Mouse (Mus musculus) heart, postnatal 0 days (tissue): Measurements from ENCODE around the gene Grm8. TPM values are rescaled to one million over a fixed set of nuclear protein-coding genes. Genes with fewer than 3 reads are reported as not detected.

Experiments
- ATAC-seq: fragments of 200-750 bp; cut with Nextera tagmentation; 2 replicates; pipeline ENCODE4 v1.8.0; 2017; ENCODE audit warnings: low read depth, moderate number of reproducible peaks, moderate library complexity; ENCODE audit not compliant: insufficient read depth
- DNase-seq: peaks from one replicate; pipeline ENCODE4 v3.0.0-alpha.2; 2016; ENCODE audit warnings: low spot score
- H3K27ac ChIP-seq: fragments of 300-500 bp; sonication (generic); 2 replicates; pipeline ENCODE4 v1.5.1; 2014; ENCODE audit warnings: low read depth, mild to moderate bottlenecking
- H3K27me3 ChIP-seq: fragments of 300-500 bp; sonication (generic); 2 replicates; pipeline ENCODE4 v1.6.1; 2014; ENCODE audit warnings: low read length, mixed read lengths; ENCODE audit not compliant: control insufficient read depth, insufficient read depth
- H3K36me3 ChIP-seq: fragments of 300-500 bp; sonication (generic); replicated peaks from 2 replicates; pipeline ENCODE4 v1.6.1; 2014; ENCODE audit warnings: low read length, mixed read lengths; ENCODE audit not compliant: control insufficient read depth, insufficient read depth
- H3K4me1 ChIP-seq: fragments of 300-500 bp; sonication (generic); 2 replicates; pipeline ENCODE4 v1.6.1; 2014; ENCODE audit warnings: antibody characterized with exemption; ENCODE audit not compliant: control insufficient read depth, insufficient read depth
- H3K4me2 ChIP-seq: fragments of 300-500 bp; sonication (generic); 2 replicates; pipeline ENCODE4 v1.6.1; 2014; ENCODE audit warnings: low read depth, mild to moderate bottlenecking, low read length, moderate library complexity
- H3K4me3 ChIP-seq: fragments of 300-500 bp; sonication (generic); 2 replicates; pipeline ENCODE4 v1.5.1; 2014; ENCODE audit warnings: low read depth, low read length
- H3K9ac ChIP-seq: fragments of 300-500 bp; sonication (generic); replicated peaks from 2 replicates; pipeline ENCODE4 v1.6.1; 2014; ENCODE audit warnings: low read depth, low read length, mixed read lengths
- H3K9me3 ChIP-seq: fragments of 300-500 bp; sonication (generic); replicated peaks from 2 replicates; pipeline ENCODE4 v1.6.1; 2016; ENCODE audit warnings: low read length; ENCODE audit not compliant: control insufficient read depth
- CTCF ChIP-seq: IDR thresholded peaks from 2 replicates; pipeline ENCODE4 v1.5.1; 2016; ENCODE audit warnings: antibody characterized with exemption, control low read depth, low read depth
- EP300 ChIP-seq: IDR thresholded peaks from 2 replicates; pipeline ENCODE4 v1.6.1; 2016; ENCODE audit warnings: antibody characterized with exemption, low read depth
- WGBS: fragments of 180-500 bp; shearing (Covaris S2); extraction: QIAGEN DNeasy Blood & Tissue Kit; methylation state at CpG from one replicate; pipeline ENCODE4 v1.1.7; 2014; 5-methylcytosine and 5-hydroxymethylcytosine counted together
- polyA plus RNA-seq: library from polyadenylated mRNA; unstranded; fragments of >200 nt; fragmentation: Nextera tagmentation; extraction: Ambion mirVana; gene quantifications from 2 replicates; pipeline ENCODE4 v1.2.1, GENCODE M21; 2015
- total RNA-seq: library from RNA; depleted of rRNA; stranded (reverse); fragments of >200 nt; gene quantifications from 2 replicates; pipeline ENCODE4 v1.2.3, GENCODE M21; 2014; ENCODE audit warnings: low replicate concordance

The Grm8 gene
- total and polyA plus RNA-seq, 2 experiments from 2014 or later, result not detected

DNA sequence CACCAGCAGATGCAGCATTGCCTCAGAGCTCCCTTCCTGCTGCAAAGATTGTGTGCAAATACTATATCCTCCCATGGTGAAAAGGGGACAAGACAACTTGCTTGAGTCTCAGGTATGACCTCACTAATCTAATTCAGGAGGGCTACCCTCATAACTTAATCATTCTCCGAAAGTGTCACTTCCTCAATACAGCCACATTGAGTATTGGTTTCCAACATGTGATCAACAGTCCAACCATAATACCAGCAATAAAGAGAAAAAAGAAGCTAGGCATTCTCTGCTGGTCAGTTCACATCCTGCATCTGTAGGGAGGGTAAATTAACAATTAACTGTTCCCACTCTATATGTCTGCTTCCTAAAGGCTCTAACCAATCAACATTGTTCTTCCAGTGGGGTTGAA is 94.2 kb downstream of the Grm8 start:
- TF ChIP-seq CTCF (no peak), EP300 (no peak)
- DNase-seq (no peak), ATAC-seq (no peak)
- Histone ChIP-seq H3K9me3 (no peaks in the 10 kb centered on the region), H3K4me1 (no peaks in the 10 kb centered on the region), H3K4me3 (no peak overlapping the region), H3K36me3 (no peaks in the 10 kb centered on the region), H3K27ac (no peak overlapping the region), H3K27me3 (no peaks in the 10 kb centered on the region), H3K4me2 (no peak overlapping the region), H3K9ac (no peak overlapping the region)
- WGBS, result 77% methylated on average over 1 of the region's 1 CpGs

DNA sequence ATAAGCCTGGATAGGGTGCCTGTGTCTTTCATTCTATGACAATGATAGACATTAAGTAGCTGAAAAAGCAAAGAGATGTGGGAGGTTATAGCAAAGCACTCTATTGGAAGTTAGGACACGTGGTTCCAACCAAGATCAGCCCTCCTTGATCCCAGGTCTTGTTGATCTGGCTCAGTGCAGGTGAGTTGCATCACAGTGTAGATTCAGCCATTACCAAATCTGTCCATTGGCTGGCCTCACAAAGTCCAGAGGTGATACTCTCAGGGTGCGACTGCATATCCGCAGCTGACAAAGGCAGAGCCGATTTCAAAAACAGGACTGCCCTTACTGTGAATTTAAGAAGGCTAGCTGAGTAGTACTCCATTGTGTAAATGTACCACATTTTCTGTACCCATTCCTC is 103.0 kb downstream of the Grm8 start:
- no peak overlapping the region for H3K4me3 ChIP-seq
- WGBS, result 75% methylated on average over 4 of the region's 4 CpGs
- H3K27ac ChIP-seq, result no peak overlapping the region
- DNase-seq, result no peak
- no peaks in the 10 kb centered on the region for H3K9me3 ChIP-seq
- no peaks in the 10 kb centered on the region for H3K4me1 ChIP-seq
- no peaks in the 10 kb centered on the region for H3K27me3 ChIP-seq
- H3K4me2 ChIP-seq, result no peak overlapping the region
- TF ChIP-seq EP300 (no peak), CTCF (no peak)
- no peaks in the 10 kb centered on the region for H3K36me3 ChIP-seq
- ATAC-seq, result no peak
- H3K9ac ChIP-seq, result no peak overlapping the region

DNA sequence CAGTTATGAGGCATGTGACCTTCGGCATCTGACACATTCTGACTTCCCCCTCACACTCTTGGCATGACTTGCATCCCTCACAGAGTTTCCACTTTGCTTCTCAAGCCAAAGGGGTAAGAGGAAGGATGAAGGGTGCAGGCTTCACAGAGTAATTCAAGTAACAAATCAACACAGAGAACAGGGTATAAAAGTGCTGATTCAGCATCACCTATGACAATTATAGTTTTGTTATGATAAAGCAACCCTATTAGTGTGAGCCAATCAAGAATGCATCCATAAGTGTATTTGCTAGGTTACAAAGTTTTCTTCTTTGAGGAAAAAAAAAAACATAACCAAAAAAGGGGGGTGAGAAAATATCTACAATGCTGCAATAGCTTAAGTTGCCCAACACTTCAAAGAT is 117.3 kb downstream of the Grm8 start:
- H3K4me3 ChIP-seq, result no peak overlapping the region
- 69% methylated on average over 1 of the region's 1 CpGs for WGBS
- ATAC-seq, result no peak

DNA sequence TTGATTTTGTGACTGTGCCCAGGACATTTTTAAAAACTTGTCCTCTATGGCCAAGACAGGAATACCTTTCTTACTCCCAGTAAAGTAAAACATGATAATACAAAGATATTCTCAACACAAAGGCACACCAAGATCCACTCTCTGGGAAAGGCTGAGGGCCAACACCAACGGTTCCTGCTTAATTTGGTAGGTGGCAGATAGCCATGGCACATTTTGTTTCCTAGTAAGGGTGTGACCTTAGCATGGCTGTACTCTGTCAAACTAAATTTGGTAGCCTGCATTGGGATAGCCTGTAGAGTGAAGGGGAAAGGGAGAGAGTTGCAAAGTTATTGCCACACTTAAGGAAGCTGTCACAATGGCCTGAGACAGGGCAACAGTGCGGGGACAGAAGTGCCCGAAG is 128.0 kb downstream of the Grm8 start:
- H3K9ac ChIP-seq, result no peak overlapping the region
- 66% methylated on average over 3 of the region's 3 CpGs for WGBS
- no peak overlapping the region for H3K4me2 ChIP-seq
- ATAC-seq, result no peak
- no peaks in the 10 kb centered on the region for H3K9me3 ChIP-seq
- H3K27ac ChIP-seq, result no peak overlapping the region
- no peaks in the 10 kb centered on the region for H3K27me3 ChIP-seq
- no peak overlapping the region for H3K4me3 ChIP-seq
- H3K36me3 ChIP-seq, result no peaks in the 10 kb centered on the region
- no peaks in the 10 kb centered on the region for H3K4me1 ChIP-seq
- TF ChIP-seq CTCF, result no peak
- no peak for DNase-seq

More for the DNA sequence above, 117.3 kb downstream of the Grm8 start:
- TF ChIP-seq CTCF (no peak), EP300 (no peak)
- H3K9ac ChIP-seq, result no peak overlapping the region
- H3K27me3 ChIP-seq, result no peaks in the 10 kb centered on the region
- H3K4me2 ChIP-seq, result no peak overlapping the region
- H3K4me1 ChIP-seq, result no peaks in the 10 kb centered on the region
- DNase-seq, result no peak
- no peaks in the 10 kb centered on the region for H3K36me3 ChIP-seq
- no peak overlapping the region for H3K27ac ChIP-seq
- H3K9me3 ChIP-seq, result no peaks in the 10 kb centered on the region

DNA sequence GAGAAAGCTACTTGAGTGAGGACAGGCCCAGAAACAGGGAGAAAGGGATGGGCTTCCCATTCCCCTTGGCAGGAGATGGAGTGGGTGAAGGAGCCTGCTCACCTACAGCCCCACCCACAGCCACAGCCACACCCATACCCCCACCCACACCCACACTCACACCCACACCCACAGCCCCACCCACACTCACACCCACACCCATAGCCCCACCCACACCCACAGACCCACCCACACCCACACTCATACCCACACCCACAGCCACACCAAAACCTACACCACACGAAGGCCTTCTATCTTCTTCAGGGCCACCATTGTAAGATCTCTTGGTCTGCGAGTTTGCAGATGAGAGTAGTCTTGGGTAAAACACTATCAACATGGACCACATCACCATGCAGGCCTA is 137.7 kb downstream of the Grm8 start:
- Histone ChIP-seq H3K9me3 (no peaks in the 10 kb centered on the region), H3K36me3 (no peaks in the 10 kb centered on the region), H3K27ac (no peak overlapping the region), H3K9ac (no peak overlapping the region), H3K27me3 (no peaks in the 10 kb centered on the region), H3K4me2 (no peak overlapping the region), H3K4me3 (no peak overlapping the region), H3K4me1 (no peaks in the 10 kb centered on the region)
- WGBS, result 74% methylated on average over 2 of the region's 2 CpGs
- TF ChIP-seq CTCF (no peak), EP300 (no peak)
- DNase-seq (no peak), ATAC-seq (no peak)

DNA sequence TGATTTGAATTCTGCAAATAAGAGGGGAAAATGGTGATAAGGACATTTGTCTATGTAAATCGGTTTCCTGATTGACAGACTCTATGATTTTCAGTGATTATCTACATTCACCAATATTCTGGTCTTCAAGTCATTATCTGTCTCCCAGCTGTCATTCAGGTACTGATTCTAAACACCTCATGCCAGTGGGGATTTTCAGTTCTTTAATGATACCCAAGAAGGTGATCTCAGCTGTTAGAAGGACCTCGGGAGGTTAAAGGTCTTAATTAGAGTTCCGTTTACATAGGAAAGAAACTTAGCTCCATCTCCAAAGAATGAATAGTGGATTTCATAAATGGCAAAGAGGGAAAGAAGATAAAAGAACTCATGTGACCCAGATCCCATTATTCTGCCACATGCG is 143.7 kb downstream of the Grm8 start:
- no peaks in the 10 kb centered on the region for H3K4me1 ChIP-seq
- no peak overlapping the region for H3K27ac ChIP-seq
- WGBS, result 76% methylated on average over 4 of the region's 4 CpGs
- DNase-seq (no peak), ATAC-seq (no peak)
- H3K9ac ChIP-seq, result no peak overlapping the region
- H3K36me3 ChIP-seq, result no peaks in the 10 kb centered on the region
- no peak overlapping the region for H3K4me2 ChIP-seq
- no peaks in the 10 kb centered on the region for H3K27me3 ChIP-seq
- H3K9me3 ChIP-seq, result no peaks in the 10 kb centered on the region
- H3K4me3 ChIP-seq, result no peak overlapping the region
- TF ChIP-seq CTCF (no peak), EP300 (no peak)
